ENCODE assay signal across 18 mouse cellular contexts in genomic region chr4:152227749-152228527, GRCm38 (mm10). TPM values are rescaled to one million over a fixed set of nuclear protein-coding genes. Genes with fewer than 3 reads are reported as not detected.
A peak's percentile ranks its signal among the peaks of the same experiment; 100 is the strongest.
DNase-seq lines count a peak whose midpoint lies in the region; ATAC-seq and TF ChIP-seq lines count a peak whose summit lies in the region.
"Had no signal": no experiment of that assay in that cellular context is flagged by ENCODE, and none has a peak within 500 bp of the region (broad histone marks: within the 10 kb centered on the region; RNA-seq: fewer than 3 reads in every experiment).

No protein-coding gene starts in this region.

- no peak for TF ChIP-seq POLR2A in small intestine, adult 2 months (IDR thresholded peaks at IDR 0.05; ENCODE audit: low read depth, low read length)

- 0 out of 2 replicates have a peak, but pooled peaks cover 9% of the 10 kb centered on the region for H3K36me3 ChIP-seq in embryonic facial prominence, embryonic 13.5 days
- no peaks in the 10 kb centered on the region; the same call in 1 of the 2 replicates for H3K36me3 ChIP-seq in embryonic facial prominence, embryonic 10.5 days (replicated peaks)
- H3K36me3 ChIP-seq in hindbrain, embryonic 16.5 days (ENCODE audit: control insufficient read depth, insufficient read depth, low read length): peaks cover 11% of the 10 kb centered on the region; the same call in 1 of the 2 replicates
- H3K36me3 ChIP-seq in hindbrain, embryonic 14.5 days (replicated peaks; ENCODE audit: control insufficient read depth, insufficient read depth): peaks cover 21% of the 10 kb centered on the region
- H3K36me3 ChIP-seq in neural tube, embryonic 13.5 days: peaks cover 30% of the 10 kb centered on the region
- H3K36me3 ChIP-seq in small intestine, adult 2 months (ENCODE audit: control insufficient read depth, insufficient read depth, low read length): peaks cover 9% of the 10 kb centered on the region; the same call in 1 of the 2 replicates
- H3K36me3 ChIP-seq: stomach, embryonic 15.5 days had no signal

- WGBS in embryonic facial prominence, embryonic 13.5 days: 76% methylated on average over 12 of the region's 12 CpGs
- WGBS in embryonic facial prominence, embryonic 10.5 days: 85% methylated on average over 12 of the region's 12 CpGs
- WGBS in hindbrain, embryonic 16.5 days: 88% methylated on average over 12 of the region's 12 CpGs
- 90% methylated on average over 12 of the region's 12 CpGs for WGBS in hindbrain, embryonic 14.5 days
- 87% methylated on average over 12 of the region's 12 CpGs for WGBS in neural tube, embryonic 13.5 days
- WGBS in small intestine, adult 2 months: 31% methylated on average over 12 of the region's 12 CpGs

- no peak for ATAC-seq in embryonic facial prominence, embryonic 13.5 days (ENCODE audit: insufficient number of reproducible peaks, insufficient read depth, low FRiP score, low TSS enrichment, low read depth)
- ATAC-seq in hindbrain, embryonic 16.5 days: no peak
- no peak for ATAC-seq in hindbrain, embryonic 14.5 days (ENCODE audit: low FRiP score)
- ATAC-seq in neural tube, embryonic 13.5 days (ENCODE audit: low read depth): no peak

- no peak overlapping the region for H3K4me2 ChIP-seq in embryonic facial prominence, embryonic 13.5 days
- H3K4me2 ChIP-seq in hindbrain, embryonic 16.5 days (ENCODE audit: low read length): no peak overlapping the region
- H3K4me2 ChIP-seq in hindbrain, embryonic 14.5 days (replicated peaks): no peak overlapping the region
- H3K4me2 ChIP-seq in neural tube, embryonic 13.5 days: no peak overlapping the region
- H3K4me2 ChIP-seq: lung, embryonic 14.5 days; stomach, embryonic 15.5 days had no signal

- no peaks in the 10 kb centered on the region for H3K9me3 ChIP-seq in embryonic facial prominence, embryonic 13.5 days
- no peaks in the 10 kb centered on the region for H3K9me3 ChIP-seq in embryonic facial prominence, embryonic 10.5 days
- H3K9me3 ChIP-seq in hindbrain, embryonic 16.5 days (ENCODE audit: control insufficient read depth, low read length): no peaks in the 10 kb centered on the region
- H3K9me3 ChIP-seq in hindbrain, embryonic 14.5 days (ENCODE audit: control insufficient read depth, low read length): no peaks in the 10 kb centered on the region
- H3K9me3 ChIP-seq in neural tube, embryonic 13.5 days: no peaks in the 10 kb centered on the region
- H3K9me3 ChIP-seq: stomach, embryonic 15.5 days had no signal

- H3K27me3 ChIP-seq in embryonic facial prominence, embryonic 13.5 days: no peaks in the 10 kb centered on the region
- H3K27me3 ChIP-seq in embryonic facial prominence, embryonic 10.5 days (replicated peaks; ENCODE audit: low read depth, poor library complexity, severe bottlenecking): peaks cover 10% of the 10 kb centered on the region; the same call in 1 of the 2 replicates
- H3K27me3 ChIP-seq in hindbrain, embryonic 16.5 days (replicated peaks; ENCODE audit: control insufficient read depth, insufficient read depth, low read length): no peaks in the 10 kb centered on the region
- H3K27me3 ChIP-seq in hindbrain, embryonic 14.5 days (ENCODE audit: control insufficient read depth, insufficient read depth, low read length): peaks cover 7% of the 10 kb centered on the region; the same call in 1 of the 2 replicates
- H3K27me3 ChIP-seq in neural tube, embryonic 13.5 days: peaks cover 20% of the 10 kb centered on the region
- H3K27me3 ChIP-seq in small intestine, adult 2 months (ENCODE audit: control insufficient read depth, insufficient read depth, low read length): no peaks in the 10 kb centered on the region
- H3K27me3 ChIP-seq: CH12.LX; stomach, embryonic 15.5 days had no signal

- no peak overlapping the region for H3K4me3 ChIP-seq in embryonic facial prominence, embryonic 13.5 days
- no peak overlapping the region for H3K4me3 ChIP-seq in embryonic facial prominence, embryonic 10.5 days
- no peak overlapping the region for H3K4me3 ChIP-seq in hindbrain, embryonic 16.5 days (ENCODE audit: low read length)
- no peak overlapping the region for H3K4me3 ChIP-seq in hindbrain, embryonic 14.5 days (replicated peaks; ENCODE audit: low read length)
- H3K4me3 ChIP-seq in neural tube, embryonic 13.5 days: no peak overlapping the region
- H3K4me3 ChIP-seq in small intestine, adult 2 months (ENCODE audit: low read depth, low read length): no peak overlapping the region
- H3K4me3 ChIP-seq: stomach, embryonic 15.5 days had no signal

- no peak for TF ChIP-seq CTCF in small intestine, adult 2 months (IDR thresholded peaks at IDR 0.05; ENCODE audit: extremely low read depth, insufficient read length, insufficient replicate concordance, low read depth, low read length)

- DNase-seq in embryonic facial prominence, embryonic 10.5 days (ENCODE audit: low spot score): no peak
- DNase-seq in hindbrain, embryonic 14.5 days (ENCODE audit: low spot score): no peak
- no peak for DNase-seq in neural tube, embryonic 10.5 days (ENCODE audit: extremely low spot score, low spot score)
- DNase-seq in frontal cortex, postnatal 36 days (ENCODE audit: low spot score in 2 of 2): no peak
- DNase-seq: adrenal gland, postnatal 36 days; cerebellum, adult 9-10 months; kidney, adult 2 months; kidney, postnatal 36 days; liver; spleen, adult 18-20 months; thymus, postnatal 4 days had no signal

- peak overlapping the region; percentile 62; the same call in 1 of the 2 replicates for H3K27ac ChIP-seq in embryonic facial prominence, embryonic 13.5 days
- H3K27ac ChIP-seq in embryonic facial prominence, embryonic 10.5 days (replicated peaks): no peak overlapping the region; the same call in 1 of the 2 replicates
- H3K27ac ChIP-seq in hindbrain, embryonic 16.5 days (ENCODE audit: low read depth, low read length): peak overlapping the region; percentile 60; the same call in 1 of the 2 replicates
- H3K27ac ChIP-seq in hindbrain, embryonic 14.5 days: no peak overlapping the region
- H3K27ac ChIP-seq in neural tube, embryonic 13.5 days (replicated peaks): 0 out of 2 replicates have a peak overlapping the region, but pooled peaks have one; percentile 25
- H3K27ac ChIP-seq in small intestine, adult 2 months (ENCODE audit: insufficient read depth, low read depth, low read length): peak overlapping the region; percentile 80
- H3K27ac ChIP-seq: stomach, embryonic 15.5 days had no signal

- H3K9ac ChIP-seq in embryonic facial prominence, embryonic 13.5 days: no peak overlapping the region
- H3K9ac ChIP-seq in hindbrain, embryonic 16.5 days (ENCODE audit: low read depth, low read length): no peak overlapping the region
- H3K9ac ChIP-seq in hindbrain, embryonic 14.5 days: no peak overlapping the region
- H3K9ac ChIP-seq in neural tube, embryonic 13.5 days: no peak overlapping the region
- H3K9ac ChIP-seq: lung, embryonic 14.5 days; stomach, embryonic 15.5 days had no signal

- peaks cover 22% of the 10 kb centered on the region for H3K4me1 ChIP-seq in embryonic facial prominence, embryonic 13.5 days
- peaks cover 47% of the 10 kb centered on the region for H3K4me1 ChIP-seq in embryonic facial prominence, embryonic 10.5 days
- H3K4me1 ChIP-seq in hindbrain, embryonic 16.5 days (ENCODE audit: control insufficient read depth, insufficient read depth, low read depth, low read length): peaks cover 22% of the 10 kb centered on the region
- no peaks in the 10 kb centered on the region; the same call in 1 of the 2 replicates for H3K4me1 ChIP-seq in hindbrain, embryonic 14.5 days (replicated peaks; ENCODE audit: control insufficient read depth, insufficient read depth, low read length)
- H3K4me1 ChIP-seq in neural tube, embryonic 13.5 days (replicated peaks): peaks cover 8% of the 10 kb centered on the region; the same call in 1 of the 2 replicates
- peaks cover 23% of the 10 kb centered on the region for H3K4me1 ChIP-seq in small intestine, adult 2 months (ENCODE audit: control insufficient read depth, insufficient read depth, insufficient read length, low read length)
- H3K4me1 ChIP-seq: stomach, embryonic 15.5 days had no signal

RNA-seq across cellular contexts. Expression of gene Gpr153, which starts 46.1 kb away (rescaled TPM):
- 11.1 TPM in 2 replicates for polyA plus RNA-seq in embryonic facial prominence, embryonic 13.5 days (2015; fragmentation: Nextera tagmentation; extraction: Ambion mirVana)
- polyA plus RNA-seq in embryonic facial prominence, embryonic 10.5 days (2016; fragmentation: Nextera tagmentation; extraction: Ambion mirVana): 2.7 and 4.0 TPM in 2 replicates
- polyA plus RNA-seq in hindbrain, embryonic 16.5 days (2015; fragmentation: Nextera tagmentation; extraction: Ambion mirVana): 15.5 and 16.4 TPM in 2 replicates
- 23.1 and 27.8 TPM in 2 replicates for polyA plus RNA-seq in hindbrain, embryonic 14.5 days (2014; fragmentation: Nextera tagmentation; extraction: Ambion mirVana)
- 10.7 and 11.8 TPM in 2 replicates for polyA plus RNA-seq in neural tube, embryonic 13.5 days (2015; fragmentation: Nextera tagmentation; extraction: Ambion mirVana)
- 9.4 and 11.6 TPM in 2 replicates for polyA plus RNA-seq in small intestine, adult 2 months (2012; rRNA removed)

RNA-seq across cellular contexts. Expression of gene Acot7, which starts 50.0 kb away (rescaled TPM):
- polyA plus RNA-seq in embryonic facial prominence, embryonic 13.5 days (2015; fragmentation: Nextera tagmentation; extraction: Ambion mirVana): 48.5 and 54.1 TPM in 2 replicates
- 51.8 and 55.5 TPM in 2 replicates for polyA plus RNA-seq in embryonic facial prominence, embryonic 10.5 days (2016; fragmentation: Nextera tagmentation; extraction: Ambion mirVana)
- 478 and 542 TPM in 2 replicates for polyA plus RNA-seq in hindbrain, embryonic 16.5 days (2015; fragmentation: Nextera tagmentation; extraction: Ambion mirVana)
- 352 and 396 TPM in 2 replicates for polyA plus RNA-seq in hindbrain, embryonic 14.5 days (2014; fragmentation: Nextera tagmentation; extraction: Ambion mirVana)
- 316 and 346 TPM in 2 replicates for polyA plus RNA-seq in neural tube, embryonic 13.5 days (2015; fragmentation: Nextera tagmentation; extraction: Ambion mirVana)
- polyA plus RNA-seq in small intestine, adult 2 months (2012; rRNA removed): 30.0 and 33.4 TPM in 2 replicates

Comparison
In these comparisons a context has a peak if more than half of its experiments do, and no peak if none do; other contexts are left out.
1. H3K27ac ChIP-seq: peak in embryonic facial prominence, embryonic 13.5 days (single experiment), hindbrain, embryonic 16.5 days (single experiment), neural tube, embryonic 13.5 days (single experiment) and small intestine, adult 2 months (single experiment); none in embryonic facial prominence, embryonic 10.5 days (single experiment) and hindbrain, embryonic 14.5 days (single experiment).